Mouse (Mus musculus): ENCODE measurements around the gene Tas2r144.
A peak's percentile ranks its signal among the peaks of the same experiment; 100 is the strongest.

DNA sequence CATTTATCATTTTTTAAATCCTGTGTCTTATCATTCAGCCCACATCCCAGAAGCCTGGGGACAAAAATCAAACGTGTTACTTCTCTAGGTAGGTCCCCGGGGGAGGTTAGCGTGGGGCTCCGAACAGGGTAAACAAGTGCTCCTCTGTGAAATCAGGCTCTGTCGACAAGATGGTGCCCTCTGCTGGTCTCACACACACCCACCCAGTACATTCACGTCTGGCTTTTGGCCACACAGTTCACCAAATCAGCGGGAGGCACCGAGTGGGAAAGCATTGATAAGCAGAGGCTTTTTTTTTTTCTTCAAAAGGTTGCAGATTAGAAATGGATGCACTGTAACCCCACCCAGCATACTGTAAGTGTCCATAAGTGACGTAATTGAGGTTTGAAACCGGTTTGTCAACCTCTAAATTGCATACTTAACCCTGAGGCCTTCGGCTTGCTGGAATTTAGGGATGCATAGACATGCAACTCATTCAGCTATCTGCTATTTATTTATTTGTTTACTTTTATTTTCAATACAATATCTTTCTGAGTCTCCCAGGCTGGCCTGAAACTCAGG lies 42.3 kb downstream of the Tas2r144 start:
- TF ChIP-seq CTCF (IDR thresholded peaks at IDR 0.05; ENCODE audit: control insufficient read depth, insufficient read depth, insufficient replicate concordance, low read depth, low read length), result peak; percentile 53; the same call in 1 of the 2 replicates
- no peak for TF ChIP-seq POLR2A (IDR thresholded peaks at IDR 0.05; ENCODE audit: control insufficient read depth, low read depth, low read length)

Data from testis, adult 2 months (tissue).